Mouse (Mus musculus) ES-E14 (cell line): ENCODE results near the gene Lgi1.

Experiments used
- HCFC1 ChIP-seq: IDR thresholded peaks from 2 replicates; pipeline ENCODE4 v1.6.1; 2012; ENCODE audit warnings: low read length, inconsistent platforms, borderline replicate concordance; ENCODE audit not compliant: insufficient read depth
- ZNF384 ChIP-seq: IDR thresholded peaks from 2 replicates; pipeline ENCODE4 v1.6.1; 2012; ENCODE audit warnings: low read depth, low read length, inconsistent platforms

- TF ChIP-seq HCFC1: no peak
- TF ChIP-seq ZNF384: no peak
These were observed 35.6 kb upstream of the Lgi1 start for GRCm38 (mm10) chr19:38228699-38229098.
